Mouse (Mus musculus) regulatory T cell (primary cell): ENCODE data around the gene Pxdn.

Experiments
- in situ Hi-C: fragments of 300-600 bp; cut with MboI, MseI; formaldehyde crosslinking; loops from one replicate; pipeline ENCODE4 v1.15.1; 2025; ENCODE audit warnings: high pct_unique_total_duplicates

The Pxdn gene

DNA sequence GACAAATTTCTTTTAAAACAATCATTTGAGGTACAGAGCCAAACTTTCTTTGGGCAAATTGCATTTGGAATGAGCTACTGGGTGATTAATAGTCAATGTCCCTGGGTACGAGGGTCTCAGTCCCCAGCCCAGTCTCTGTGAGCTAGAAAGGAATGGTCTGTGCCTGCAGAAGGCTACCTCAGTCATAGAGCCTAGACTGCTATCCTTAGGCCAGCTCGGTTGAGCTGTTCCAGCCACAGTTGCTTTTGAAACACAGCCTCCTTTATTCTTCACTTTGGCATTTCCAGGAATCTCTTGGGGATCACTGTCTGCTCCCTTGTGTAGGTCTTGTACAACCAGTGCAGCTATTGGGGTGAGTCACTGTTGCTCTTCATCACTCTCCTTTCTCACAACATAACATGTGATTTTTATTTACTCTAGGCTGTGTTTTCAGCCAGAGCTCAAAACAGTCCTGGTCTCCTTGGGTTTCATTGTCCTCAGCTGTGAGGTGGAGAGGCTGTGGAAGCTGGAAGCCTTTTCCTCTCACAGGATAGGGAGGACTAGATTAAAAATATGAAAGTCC lies 86.9 kb downstream of the Pxdn start:
- in situ Hi-C loops = loop anchor here (5.0 kb wide), 1 partner anchor 102 kb away; no protein-coding TSS in a partner anchor

DNA sequence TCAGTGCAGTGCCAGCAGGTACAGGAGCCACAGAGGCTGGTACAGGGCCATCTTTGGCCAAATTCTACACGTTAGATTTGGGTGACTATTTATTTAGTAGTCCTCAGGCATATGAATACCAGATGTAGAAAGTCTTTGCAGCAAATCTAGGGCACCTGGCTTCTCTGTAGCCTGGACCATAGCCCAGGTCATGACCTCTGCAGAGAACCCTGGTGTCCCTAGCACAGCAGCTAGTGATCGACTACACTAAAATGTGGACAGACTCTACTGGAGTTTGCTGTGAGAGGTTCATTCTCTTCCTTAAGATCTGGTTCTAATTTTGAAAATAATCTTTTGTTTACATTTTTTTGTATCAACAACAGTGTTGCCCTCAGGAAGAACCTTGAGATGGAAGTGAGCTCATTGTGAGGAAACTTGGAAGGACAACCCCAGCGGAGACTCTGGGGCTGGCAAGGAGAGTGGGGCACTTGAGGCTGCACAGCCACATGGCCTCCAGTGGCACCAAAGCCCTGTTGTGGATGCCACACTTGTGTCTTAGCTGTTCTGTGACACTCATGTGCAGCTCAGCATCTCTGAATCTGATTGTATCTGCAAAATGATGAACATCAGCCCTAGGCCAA lies 90.4 kb downstream of the Pxdn start:
- in situ Hi-C loops = no loop called here

DNA sequence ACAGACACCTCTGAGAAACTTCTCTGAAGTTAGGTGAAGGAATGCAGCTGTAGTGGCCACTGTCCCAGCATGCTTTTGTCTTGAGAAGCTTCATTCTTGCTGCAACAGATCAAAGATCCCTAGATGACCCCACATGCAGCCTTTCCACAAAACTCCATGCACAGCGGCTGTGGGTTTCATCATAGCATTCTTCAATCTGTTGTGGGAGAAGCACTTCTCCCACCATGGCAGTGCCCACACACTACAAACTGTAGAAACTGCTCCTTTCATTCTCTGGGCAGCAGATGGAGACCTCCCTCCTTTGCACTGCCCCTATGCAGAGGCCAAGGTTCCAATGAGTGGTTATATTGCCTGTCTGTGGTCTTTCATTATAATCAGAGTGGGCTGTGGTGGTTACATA lies 91.7 kb downstream of the Pxdn start:
- in situ Hi-C loops = no loop called here

DNA sequence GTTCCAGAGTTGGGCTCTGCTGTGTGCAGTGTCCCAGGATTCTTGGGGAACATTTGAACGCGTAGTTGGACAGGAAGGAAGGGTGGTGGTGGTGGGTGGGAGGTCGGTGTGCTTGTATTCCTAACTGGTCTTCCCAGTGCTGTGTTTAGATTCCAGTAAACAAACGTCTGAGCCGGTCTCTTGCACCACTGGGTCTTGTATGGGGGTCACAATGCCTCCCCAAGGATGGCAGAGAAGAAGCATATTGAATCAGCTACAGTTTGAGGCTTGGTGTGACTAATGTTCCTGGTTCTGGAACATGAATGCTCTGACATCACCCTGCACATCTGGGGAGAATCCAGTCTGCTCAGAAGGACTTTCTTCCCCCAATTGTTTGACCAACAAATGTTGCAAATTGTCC lies 93.2 kb downstream of the Pxdn start:
- in situ Hi-C loops = no loop called here

DNA sequence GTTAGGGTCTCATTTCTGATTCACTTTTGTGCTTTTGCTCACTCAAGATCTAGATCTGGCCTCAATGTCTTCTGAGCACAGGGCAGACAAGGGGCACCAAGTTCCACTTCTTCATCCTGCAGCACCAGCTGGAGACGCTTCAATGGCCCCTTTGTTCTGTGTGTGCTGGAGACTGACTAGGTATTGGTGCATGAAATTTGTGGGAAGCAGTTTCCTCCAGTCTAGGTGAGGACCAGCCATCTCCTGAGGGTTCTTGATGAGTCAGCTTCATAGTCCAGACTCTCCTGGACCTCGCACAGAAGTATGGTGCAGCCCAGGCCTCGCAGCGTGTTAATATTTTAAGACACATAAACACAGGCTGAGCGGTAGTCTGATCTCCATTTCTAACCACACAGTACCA lies 97.3 kb downstream of the Pxdn start:
- in situ Hi-C loops = loop anchor here (5.0 kb wide), 1 partner anchor 543 kb away; no protein-coding TSS in a partner anchor

DNA sequence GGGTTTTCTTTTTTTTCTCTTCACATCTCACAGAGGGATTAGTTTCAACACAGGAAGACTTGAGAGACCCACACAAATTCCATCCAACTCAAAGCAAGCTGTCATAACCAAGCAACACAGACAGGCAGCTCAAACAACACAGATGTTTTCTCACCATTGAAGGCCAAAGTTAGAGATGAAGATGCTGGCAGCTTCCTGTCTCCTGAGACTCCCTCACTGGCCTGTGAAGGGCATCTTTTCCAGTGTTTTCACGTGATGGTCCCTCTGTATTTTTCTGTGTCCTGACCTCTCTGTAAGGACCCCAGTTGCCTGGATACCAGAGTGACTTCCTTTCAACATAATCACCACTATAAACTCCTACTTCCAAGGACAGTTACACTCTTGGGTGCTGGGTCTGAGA lies 98.0 kb downstream of the Pxdn start:
- in situ Hi-C loops = loop anchor here (5.0 kb wide), 1 partner anchor 542 kb away; no protein-coding TSS in a partner anchor

DNA sequence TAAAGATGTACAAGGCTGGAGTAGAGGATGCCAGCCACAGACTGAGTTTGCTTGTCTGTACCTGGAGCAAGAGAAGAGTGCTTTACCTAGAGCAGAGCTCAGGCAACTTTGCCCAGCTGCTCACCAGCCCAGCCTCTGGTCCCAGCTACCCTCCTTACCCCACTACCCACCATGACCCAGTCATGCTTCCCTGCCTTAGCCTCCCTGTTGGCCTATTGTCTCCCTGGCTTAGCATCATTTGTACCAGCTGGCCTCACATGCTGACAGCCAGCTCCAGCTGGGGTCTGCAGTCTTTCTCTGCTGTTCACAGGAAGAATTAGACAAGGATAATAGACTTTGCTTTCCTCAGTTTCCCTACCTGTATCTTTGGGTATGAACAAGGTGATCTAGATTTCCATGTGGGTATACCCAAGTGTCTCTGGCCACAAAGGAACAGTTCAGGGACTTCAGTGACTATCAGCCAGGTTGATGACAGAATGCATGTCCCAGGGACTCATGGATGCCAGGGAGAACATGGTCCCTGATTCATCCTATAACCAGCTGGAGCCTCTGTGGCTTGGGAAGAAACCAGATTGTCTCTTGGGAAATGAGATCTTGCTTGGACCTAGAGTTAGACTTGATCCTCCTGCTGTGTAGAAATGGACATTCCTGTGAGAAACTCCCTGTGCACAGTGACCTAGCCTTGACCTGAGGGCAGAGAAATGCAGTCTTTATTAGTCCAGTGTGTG lies 98.6 kb downstream of the Pxdn start:
- in situ Hi-C loops = loop anchor here (5.0 kb wide), 1 partner anchor 541 kb away; no protein-coding TSS in a partner anchor

DNA sequence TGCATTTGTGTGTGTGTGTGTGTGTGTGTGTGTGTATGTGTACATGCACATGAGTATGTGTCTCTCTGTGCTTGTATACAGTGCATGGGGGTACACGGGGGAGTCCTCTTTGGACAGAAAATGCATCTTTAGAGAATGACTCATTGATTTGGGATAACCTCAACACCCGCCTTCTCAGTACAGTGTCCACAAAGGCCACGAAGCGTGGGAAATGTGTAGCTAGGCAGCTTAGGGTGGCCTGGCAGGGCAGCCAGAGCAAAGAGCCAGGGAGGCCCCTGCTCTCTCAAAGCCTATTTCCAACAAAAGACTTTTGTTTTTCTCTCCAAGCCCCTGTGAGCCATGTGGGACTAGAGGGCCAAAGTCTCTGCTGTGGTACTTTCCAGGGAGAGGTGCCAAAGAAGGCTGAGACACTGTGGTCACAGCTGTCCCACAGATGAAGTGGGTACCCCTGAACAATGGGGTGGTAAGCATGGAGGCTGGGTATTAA lies 99.2 kb downstream of the Pxdn start:
- in situ Hi-C loops = loop anchor here (5.0 kb wide), 1 partner anchor 541 kb away; no protein-coding TSS in a partner anchor

DNA sequence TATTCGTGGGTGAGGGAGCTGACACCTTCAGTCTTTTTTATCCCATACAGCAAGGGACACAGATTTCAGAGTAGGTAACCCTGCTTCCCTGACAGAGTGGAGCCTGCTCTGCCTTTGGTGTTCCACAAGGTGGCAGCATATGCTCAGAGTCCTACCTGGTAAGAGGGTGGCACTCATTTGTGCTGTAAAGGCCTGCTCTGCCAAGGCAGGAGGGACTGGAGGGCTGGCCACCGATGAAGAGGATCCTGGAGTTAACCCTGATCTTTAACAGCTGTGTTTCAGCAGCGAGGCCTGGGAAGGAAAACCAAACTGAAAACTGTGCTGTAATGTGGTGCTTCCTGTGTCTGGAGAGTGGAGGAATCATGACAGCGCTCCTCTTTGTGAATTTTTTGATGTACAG lies 102.2 kb downstream of the Pxdn start:
- in situ Hi-C loops = loop anchor here (5.0 kb wide), 1 partner anchor 538 kb away; no protein-coding TSS in a partner anchor

DNA sequence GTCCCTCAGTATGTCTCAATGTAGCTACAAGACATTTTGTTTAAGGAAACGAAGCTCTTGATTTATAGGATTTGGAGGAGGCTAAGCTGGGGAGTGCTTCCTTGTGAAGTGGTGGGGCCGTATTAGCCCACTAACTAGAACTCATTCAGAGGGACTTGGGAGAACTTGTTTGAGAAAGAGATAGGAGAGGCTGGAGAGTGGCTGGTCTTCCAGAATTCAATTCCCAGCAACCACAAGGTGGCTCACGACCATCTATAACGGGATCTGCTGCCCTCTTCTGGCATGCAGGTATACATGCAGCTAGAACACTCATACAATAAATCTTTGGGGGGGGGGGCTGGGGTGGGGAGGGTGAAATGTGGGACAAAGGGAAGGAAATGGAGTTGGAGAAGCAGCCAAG lies 102.7 kb downstream of the Pxdn start:
- in situ Hi-C loops = no loop called here

DNA sequence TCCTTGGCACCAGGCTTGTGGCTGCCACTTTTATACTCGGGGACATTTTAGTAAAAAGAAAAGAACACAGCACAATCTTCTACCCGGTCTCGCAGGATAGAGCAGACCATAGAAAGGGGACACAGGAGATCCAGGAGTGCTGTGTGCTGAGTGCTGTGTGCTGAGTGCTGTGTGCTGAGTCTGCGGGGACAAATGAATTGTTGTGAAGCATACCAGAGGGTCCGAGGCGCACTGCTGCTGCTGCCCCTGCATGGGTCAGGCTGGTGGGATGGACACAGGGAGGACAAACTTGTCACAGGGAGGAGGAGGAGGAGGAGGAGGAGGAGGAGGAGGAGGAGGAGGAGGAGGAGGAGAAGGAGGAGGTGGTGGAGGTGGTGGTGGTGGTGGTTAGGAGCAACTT lies 111.4 kb downstream of the Pxdn start:
- in situ Hi-C loops = no loop called here

DNA sequence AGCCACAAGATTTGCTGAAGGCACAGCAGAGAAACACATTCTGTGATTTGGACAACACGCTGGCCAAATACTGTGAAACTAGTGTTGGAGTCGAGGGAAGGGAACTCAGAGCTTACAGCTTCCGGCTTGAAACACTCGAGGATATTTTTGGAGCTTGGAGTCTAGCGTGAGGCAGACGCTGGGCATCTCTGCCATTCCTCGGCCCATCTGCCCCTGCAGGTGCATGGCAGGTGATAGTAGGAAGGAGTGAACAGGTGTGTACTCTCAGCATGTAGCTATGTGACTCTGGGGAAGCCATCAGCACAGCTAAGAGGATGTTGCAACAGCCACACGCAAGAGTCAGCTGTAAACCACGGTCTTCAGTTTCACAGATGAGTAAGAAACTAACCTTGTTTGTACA lies 112.4 kb downstream of the Pxdn start:
- in situ Hi-C loops = no loop called here

DNA sequence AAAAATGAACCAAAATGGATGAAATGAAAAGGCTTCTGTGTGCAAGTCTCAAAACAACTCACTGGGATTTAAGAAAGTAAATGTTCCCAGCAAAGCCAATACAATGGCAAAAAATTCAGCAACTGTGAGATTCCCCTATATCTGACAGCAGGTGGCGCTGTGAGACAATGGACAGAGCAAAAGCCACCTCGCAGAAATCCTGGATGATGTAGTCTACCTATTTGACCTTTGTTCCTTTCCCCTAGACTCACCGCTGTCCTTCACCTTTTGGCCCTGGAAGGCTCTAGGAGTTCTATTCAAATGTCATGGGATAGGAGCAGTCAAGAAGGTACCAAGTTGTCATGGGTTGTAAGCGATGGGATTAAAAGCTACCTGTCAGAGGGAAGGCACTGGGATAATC lies 112.8 kb downstream of the Pxdn start:
- in situ Hi-C loops = no loop called here

DNA sequence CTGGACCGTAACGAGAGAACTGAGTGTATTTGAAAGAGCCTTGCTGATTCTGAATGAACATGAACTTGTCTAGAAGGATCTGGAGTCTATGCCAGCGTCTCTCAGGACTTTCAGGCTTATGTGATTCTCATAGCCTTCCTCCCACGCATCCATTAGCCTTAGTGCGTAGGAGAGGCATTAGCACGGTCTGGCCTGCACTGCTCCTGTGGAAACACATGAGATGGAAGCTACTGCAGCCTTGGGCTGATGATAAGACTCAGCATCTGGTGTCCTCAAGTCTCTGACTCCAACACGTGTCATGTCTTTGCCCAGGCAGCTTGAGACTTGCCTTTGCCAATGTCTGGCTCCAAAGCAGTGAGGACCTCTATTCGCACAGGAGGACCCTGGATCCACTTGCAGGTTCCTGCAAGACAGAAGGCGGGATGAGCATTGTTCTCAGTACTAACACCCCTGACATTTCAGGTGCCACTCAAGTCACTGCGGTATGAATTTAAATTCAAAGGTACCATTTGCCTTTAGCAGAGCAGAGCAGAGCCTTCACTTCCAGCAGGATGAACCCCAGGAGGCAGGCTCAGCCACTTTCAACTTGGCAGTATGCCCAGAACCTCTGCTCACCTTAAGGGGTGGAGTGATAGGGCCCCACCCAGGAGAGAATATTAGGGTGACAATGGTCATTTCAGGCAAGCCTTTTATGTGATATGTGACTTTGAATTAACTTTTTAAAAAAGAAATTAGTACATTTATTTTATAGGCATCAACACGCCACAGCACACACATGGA lies 117.5 kb downstream of the Pxdn start:
- in situ Hi-C loops = no loop called here

DNA sequence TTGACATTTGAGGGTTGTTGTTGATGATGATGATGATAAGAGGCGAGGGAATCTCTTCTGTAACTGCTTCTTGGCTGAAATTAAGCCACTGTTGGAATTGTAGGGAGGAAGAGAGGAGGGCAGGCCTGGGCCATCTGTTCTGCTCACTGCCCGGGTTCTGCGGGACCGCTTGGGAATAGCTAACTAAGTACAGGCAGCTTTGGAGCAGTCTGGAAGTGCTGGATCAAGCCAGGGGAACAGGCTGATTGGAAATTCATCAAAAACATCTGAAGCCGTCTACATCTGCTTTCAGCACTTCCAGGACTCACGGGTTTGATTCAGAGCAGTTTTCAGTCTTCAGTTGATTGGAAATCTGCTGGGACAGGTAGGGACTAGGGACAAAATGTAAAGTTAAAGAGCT lies 120.6 kb downstream of the Pxdn start:
- in situ Hi-C loops = no loop called here

DNA sequence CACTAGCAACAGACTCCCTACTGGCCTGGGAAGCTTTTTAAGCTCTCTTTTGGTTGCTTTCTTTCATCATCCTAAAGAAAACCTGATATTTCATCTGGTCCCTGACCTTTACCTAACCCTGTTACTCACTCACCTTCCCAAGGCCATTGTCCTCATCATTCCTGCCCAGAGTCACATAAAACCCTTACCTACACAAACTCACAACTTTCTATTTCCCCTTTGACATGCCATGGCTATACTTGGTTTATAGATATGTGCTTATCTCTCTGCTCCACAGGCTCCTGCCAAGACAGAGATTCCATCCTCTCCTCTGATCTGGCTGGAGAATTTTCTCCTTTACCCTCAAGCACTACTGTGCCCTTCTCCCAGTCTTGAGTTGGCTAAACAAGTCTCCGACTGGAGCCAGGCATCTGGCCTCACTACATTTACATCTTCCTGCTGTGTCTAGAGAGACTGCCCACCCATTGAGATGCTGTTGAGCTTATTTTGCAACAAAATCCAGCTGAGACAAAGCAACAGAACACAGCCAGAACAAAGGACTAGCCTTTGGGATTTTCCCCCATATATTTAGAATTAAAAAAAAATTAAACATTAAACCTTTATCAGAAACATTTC lies 124.2 kb downstream of the Pxdn start:
- in situ Hi-C loops = no loop called here

DNA sequence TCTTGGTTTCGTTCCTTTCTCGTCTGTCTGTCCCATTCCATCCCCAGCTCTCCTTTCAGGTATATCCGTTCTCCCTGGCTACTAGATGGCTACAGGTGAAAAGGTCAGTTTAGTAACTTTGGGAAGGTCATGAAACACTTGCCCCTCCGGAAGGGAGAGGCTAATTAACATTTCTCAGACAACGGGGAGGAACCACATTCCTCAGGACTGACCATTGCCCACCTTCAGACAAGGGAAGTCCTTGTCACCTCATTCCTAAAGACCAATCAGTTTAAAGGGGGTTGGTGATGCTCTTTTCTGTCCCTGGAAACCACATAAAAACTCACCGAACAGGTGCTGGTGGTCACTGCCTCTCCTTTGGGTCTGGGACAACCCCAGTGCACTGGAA lies 124.7 kb downstream of the Pxdn start:
- in situ Hi-C loops = no loop called here
